Mouse (Mus musculus) cerebellum, adult 2 months (tissue): ENCODE data around the gene Tmem184a. TPM values are rescaled to one million over a fixed set of nuclear protein-coding genes. Genes with fewer than 3 reads are reported as not detected.

Experiments
- DNase-seq, 2 experiments: peaks; one replicate each; pipeline ENCODE4 v3.0.0; 2021
- H3K27ac ChIP-seq: fragments of 200-500 bp; 2 replicates; pipeline ENCODE4 v1.5.1; 2012; ENCODE audit warnings: low read length, control low read depth, inconsistent platforms; ENCODE audit not compliant: insufficient read depth
- H3K27me3 ChIP-seq: fragments of 200-500 bp; 2 replicates; pipeline ENCODE4 v1.6.1; 2012; ENCODE audit warnings: inconsistent platforms, mild to moderate bottlenecking, low read length, moderate library complexity; ENCODE audit not compliant: control insufficient read depth, insufficient read depth
- H3K4me1 ChIP-seq: fragments of 200-500 bp; 2 replicates; pipeline ENCODE4 v1.6.1; 2011; ENCODE audit warnings: low read length; ENCODE audit not compliant: control insufficient read depth, insufficient read depth
- H3K4me3 ChIP-seq: fragments of 200-500 bp; replicated peaks from 2 replicates; pipeline ENCODE3; 2011; ENCODE audit warnings: mild to moderate bottlenecking, low read depth, low read length, control low read depth; ENCODE audit not compliant: insufficient read depth
- CTCF ChIP-seq: fragments of 200-500 bp; IDR thresholded peaks from 2 replicates; pipeline ENCODE4 v1.5.1; 2011; ENCODE audit warnings: low read depth, mild to moderate bottlenecking, control low read depth, low read length, moderate library complexity, borderline replicate concordance; ENCODE audit not compliant: insufficient read depth
- POLR2A ChIP-seq: fragments of 200-500 bp; IDR thresholded peaks from 2 replicates; pipeline ENCODE4 v1.6.1; 2011; ENCODE audit warnings: low read length, control low read depth, borderline replicate concordance; ENCODE audit not compliant: insufficient read depth
- WGBS: fragments of 180-500 bp; shearing (Covaris S2); methylation state at CpG from one replicate; pipeline ENCODE4 v1.1.7; 2018; 5-methylcytosine and 5-hydroxymethylcytosine counted together
- polyA plus RNA-seq: library from polyadenylated mRNA; depleted of rRNA; stranded (reverse); fragments of >200 nt; gene quantifications from 2 replicates; pipeline ENCODE4 v1.2.3, GENCODE M21; 2012

The Tmem184a gene
- polyA plus RNA-seq, 1 experiment, result 0.54 TPM

DNA sequence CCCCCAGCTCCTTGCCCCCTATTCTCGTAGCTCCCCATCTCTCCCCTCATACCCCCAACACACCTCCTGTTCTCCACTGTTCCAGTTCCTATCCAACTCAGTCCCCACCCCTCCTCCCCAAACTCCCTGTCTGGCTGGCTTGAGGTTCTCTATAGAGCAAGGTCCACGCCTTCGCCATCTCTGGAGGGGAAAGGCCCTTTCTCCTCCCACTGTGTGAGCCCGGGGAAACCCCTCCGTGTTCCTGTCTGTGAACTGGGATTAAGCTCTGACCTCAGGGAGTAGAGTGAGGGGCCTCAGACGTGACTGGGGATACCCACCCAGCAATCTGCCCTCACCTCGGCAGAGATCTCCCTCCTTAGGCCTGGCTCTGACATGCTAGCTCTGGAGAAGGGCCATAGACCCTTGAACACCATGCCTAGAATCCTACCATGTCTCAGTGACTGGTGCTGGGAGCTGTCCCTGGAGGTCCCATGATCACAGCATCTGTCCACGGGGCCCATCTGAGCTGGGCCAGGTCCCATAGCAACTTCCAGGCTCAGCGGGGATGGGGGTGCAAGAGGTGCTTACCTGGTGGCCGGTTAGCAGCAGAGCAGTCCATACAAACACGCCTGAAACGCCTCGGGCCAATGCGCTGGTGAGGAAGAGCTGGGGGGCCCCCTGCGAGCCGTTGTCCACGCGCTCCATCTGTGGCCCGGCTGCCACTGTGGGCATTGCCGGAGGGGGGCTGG lies 7.2 kb downstream of the Tmem184a start:
- WGBS, result 31% methylated on average over 20 of the region's 20 CpGs
- TF ChIP-seq POLR2A, result no peak
- no peaks in the 10 kb centered on the region for H3K4me1 ChIP-seq
- no peak overlapping the region for H3K27ac ChIP-seq
- no peak for DNase-seq
- H3K27me3 ChIP-seq, result no peaks in the 10 kb centered on the region
- H3K4me3 ChIP-seq, result no peak overlapping the region

DNA sequence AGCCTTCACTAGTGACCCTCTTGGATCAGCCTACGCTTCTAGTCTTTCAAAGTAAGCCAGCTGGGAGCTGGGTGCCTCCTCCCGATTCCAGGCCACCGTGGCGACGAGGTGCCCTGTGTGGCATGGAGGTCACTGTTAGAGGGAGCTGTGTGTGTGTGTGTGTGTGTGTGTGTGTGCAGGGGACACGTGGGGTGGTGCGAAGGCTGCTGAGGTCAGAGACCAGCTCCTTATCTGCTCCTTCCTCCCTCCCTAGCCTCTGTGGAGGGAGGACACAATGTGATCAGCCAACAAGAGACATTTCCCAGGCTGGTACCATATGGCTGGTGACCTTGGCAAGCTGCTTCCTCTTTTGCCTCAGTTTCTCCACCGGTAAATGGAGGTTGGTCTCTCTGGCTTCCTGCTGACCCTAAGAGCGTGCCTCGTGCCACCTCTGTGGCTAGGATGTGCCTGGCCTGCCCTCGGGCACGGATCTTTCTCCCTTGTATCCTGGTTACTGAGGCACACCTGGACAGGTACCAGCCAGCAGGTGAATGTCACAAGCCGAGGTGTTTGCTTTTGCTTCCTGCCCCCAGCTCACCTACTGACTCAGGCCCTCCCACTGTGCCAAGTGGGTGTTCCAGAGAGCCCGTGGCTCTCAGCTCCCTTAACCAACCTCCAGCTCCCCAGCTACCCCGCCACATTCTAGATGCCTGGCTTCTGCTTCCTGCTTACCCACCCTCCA lies 7.9 kb downstream of the Tmem184a start:
- WGBS, result 75% methylated on average over 15 of the region's 15 CpGs
- Histone ChIP-seq H3K4me1 (no peaks in the 10 kb centered on the region), H3K4me3 (no peak overlapping the region), H3K27ac (no peak overlapping the region), H3K27me3 (no peaks in the 10 kb centered on the region)
- no peak for TF ChIP-seq POLR2A
- TF ChIP-seq CTCF, result no peak
- DNase-seq, result no peak

DNA sequence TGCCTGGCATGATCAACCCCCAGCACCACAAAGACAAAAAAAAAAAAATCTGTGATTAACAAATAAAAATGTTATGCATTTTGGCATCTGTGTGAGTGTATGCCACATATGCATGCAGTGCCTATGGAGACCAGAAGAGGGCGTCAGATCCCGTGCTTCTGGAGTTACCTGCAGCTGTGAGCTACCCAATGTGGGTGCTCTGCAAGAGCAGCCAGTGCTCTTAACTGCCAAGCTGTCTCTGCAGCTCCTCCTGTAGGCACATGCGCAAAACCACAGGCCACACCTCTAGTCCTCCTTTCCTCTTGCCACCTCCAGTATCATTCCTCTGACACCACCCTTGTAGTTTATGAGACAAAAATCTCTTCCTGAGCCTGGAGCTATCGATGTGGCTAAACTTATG lies 10.3 kb downstream of the Tmem184a start:
- no peak for DNase-seq
- Histone ChIP-seq H3K4me1 (no peaks in the 10 kb centered on the region), H3K4me3 (no peak overlapping the region), H3K27me3 (no peaks in the 10 kb centered on the region), H3K27ac (no peak overlapping the region)
- TF ChIP-seq POLR2A, result no peak
- TF ChIP-seq CTCF, result no peak
- WGBS, result 54% methylated on average over 4 of the region's 4 CpGs

DNA sequence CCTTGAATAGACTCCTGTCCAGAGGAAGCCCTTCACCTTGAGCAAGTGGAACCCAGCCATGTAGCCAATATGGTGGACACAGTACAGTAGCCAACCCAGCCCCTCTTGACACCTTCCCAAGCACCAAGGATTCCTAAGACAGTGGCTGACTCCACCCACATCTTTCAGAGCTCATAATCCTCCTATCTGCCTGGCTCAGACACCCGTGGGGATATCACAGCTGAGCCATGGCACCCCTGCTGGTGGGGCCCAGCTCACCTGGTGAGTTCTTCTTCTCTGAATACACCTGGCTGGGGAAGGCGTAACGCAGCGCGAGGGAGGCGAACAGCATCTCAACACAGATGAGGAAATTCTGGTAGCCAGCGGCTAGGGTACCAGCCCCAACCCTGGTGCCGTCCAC lies 13.8 kb downstream of the Tmem184a start:
- H3K4me3 ChIP-seq, result no peak overlapping the region
- WGBS, result 89% methylated on average over 8 of the region's 8 CpGs
- H3K4me1 ChIP-seq, result no peaks in the 10 kb centered on the region
- no peak for DNase-seq
- H3K27ac ChIP-seq, result no peak overlapping the region
- TF ChIP-seq CTCF (no peak), POLR2A (no peak)
- no peaks in the 10 kb centered on the region for H3K27me3 ChIP-seq

DNA sequence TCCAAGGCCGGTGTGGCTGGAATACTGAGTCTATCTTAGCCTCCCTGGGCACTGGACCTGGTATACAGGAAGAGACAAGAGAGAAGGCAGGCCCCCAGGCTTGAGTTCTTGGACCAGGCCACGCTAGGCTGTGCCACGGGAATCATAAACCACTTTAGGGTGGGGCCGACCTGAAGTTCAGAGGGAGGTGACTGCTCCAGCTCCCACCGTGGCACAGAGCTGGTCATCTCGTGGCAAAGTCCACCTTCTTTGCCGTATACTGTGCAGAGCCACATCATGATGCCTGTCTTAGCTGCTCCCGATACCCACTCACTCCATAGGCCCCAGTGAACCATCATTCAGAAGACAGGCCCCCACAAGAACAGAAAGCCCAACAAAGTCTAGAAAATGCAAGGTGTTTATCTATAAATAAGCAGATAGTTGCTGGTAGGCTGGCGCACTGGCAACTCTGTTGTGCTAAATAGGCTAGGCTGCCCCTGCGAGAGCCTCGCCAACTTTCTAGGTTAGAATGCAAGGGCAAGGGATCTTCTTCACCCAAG lies 15.1 kb downstream of the Tmem184a start:
- Histone ChIP-seq H3K27ac (no peak overlapping the region), H3K27me3 (no peaks in the 10 kb centered on the region), H3K4me1 (no peaks in the 10 kb centered on the region), H3K4me3 (no peak overlapping the region)
- WGBS, result 90% methylated on average over 11 of the region's 11 CpGs
- TF ChIP-seq CTCF, result no peak
- no peak for TF ChIP-seq POLR2A
- DNase-seq, result no peak

DNA sequence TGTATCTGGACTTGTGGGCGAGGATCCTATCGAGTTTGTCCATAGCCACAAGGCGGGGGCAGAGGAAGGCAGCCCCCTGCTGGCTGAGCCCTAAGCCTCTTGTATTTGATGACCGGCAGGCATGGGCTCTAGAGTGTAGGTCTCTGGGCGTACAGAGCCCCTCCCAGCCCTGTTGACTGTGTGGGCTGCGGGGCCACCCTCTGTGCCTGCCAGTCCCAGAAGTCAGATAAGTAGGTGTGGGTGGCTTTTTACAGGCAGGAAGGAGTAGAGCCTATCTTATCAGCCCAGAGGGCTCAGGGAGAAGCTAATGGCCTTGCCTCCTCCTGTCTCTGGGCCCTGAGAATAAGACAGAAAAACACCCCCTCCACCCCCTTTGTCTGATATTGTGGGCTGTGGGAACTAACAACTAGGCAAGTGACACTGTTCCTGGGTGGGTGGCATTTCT lies 15.6 kb downstream of the Tmem184a start:
- WGBS, result 12% methylated on average over 6 of the region's 6 CpGs
- Histone ChIP-seq H3K4me1 (no peaks in the 10 kb centered on the region), H3K27ac (no peak overlapping the region), H3K27me3 (no peaks in the 10 kb centered on the region), H3K4me3 (no peak overlapping the region)
- DNase-seq, result no peak
- TF ChIP-seq POLR2A, result no peak
- no peak for TF ChIP-seq CTCF

DNA sequence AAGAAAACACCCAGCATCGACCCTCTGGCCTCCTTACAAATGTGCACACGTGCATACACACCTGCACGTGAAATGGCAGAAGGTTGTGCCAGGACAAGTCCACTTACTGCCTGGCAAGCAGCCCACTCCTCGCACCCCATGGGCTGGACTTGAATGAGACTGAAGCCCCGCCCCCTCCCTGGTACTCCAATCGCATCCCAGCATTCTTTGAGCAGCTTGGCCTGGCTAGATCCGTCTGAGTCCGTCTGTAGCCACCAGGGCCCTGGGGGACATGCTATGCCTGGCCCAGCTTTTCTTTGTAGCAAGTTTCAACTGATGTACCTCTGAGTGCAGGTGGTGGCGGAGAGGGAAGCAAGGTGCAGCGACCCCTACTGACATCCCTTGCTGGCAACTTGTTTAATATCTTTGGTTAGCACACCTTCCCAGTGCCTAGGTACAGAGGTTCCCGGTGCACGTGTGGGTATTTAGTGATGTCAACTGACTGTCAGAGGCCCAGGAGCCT lies 16.1 kb downstream of the Tmem184a start:
- DNase-seq, result no peak
- H3K4me1 ChIP-seq, result no peaks in the 10 kb centered on the region
- H3K27me3 ChIP-seq, result no peaks in the 10 kb centered on the region
- TF ChIP-seq POLR2A (no peak), CTCF (no peak)
- H3K4me3 ChIP-seq, result no peak overlapping the region
- 12% methylated on average over 12 of the region's 12 CpGs for WGBS
- H3K27ac ChIP-seq, result no peak overlapping the region
